Mouse (Mus musculus): ENCODE measurements at regions not wholly inside any gene's neighbourhood (a gene's known extent, or its start where the extent isn't known, plus 50 kb on each side); places are given as distances from the start of the nearest gene placed in this dataset.
"Not testable (repeated sequence)": the region's sequence is repeated elsewhere in the genome, so short reads cannot be mapped to it uniquely, and the experiment has no call there.

GRCm38 (mm10) chr11:22584488-22585158 lies 72.7 kb downstream of the Tmem17 start:
- in situ Hi-C loops (cut with MboI; ENCODE audit: low sequenced_read_pairs in 2 of 2, unreplicated experiment in 2 of 2) = no loop called here
- Histone ChIP-seq H3K9ac (ENCODE audit: insufficient read depth, low read depth, low read length, poor library complexity, severe bottlenecking) (no peak overlapping the region), H3K27ac (ENCODE audit: insufficient read depth, low read depth, low read length, poor library complexity, severe bottlenecking) (no peak overlapping the region), H3K36me3 (ENCODE audit: control insufficient read depth, insufficient read depth, low read length, poor library complexity, severe bottlenecking) (no peaks in the 10 kb centered on the region), H3K4me1 (ENCODE audit: control insufficient read depth in 2 of 2, insufficient read depth in 2 of 2, low read length in 2 of 2, poor library complexity in 1 of 2) (peaks cover 0 to 16% of the 10 kb centered on the region in 2 experiments; a peak in 3 of 4 replicates), H3K4me3 (ENCODE audit: insufficient read depth in 1 of 2, low read depth in 1 of 2, low read length in 2 of 2, poor library complexity in 1 of 2, severe bottlenecking in 1 of 2) (no peak overlapping the region), H3K9me3 (ENCODE audit: control insufficient read depth, insufficient read depth, low read depth, low read length) (peaks cover 12% of the 10 kb centered on the region)
- TF ChIP-seq ZC3H11A (IDR thresholded peaks at IDR 0.05; ENCODE audit: borderline replicate concordance, low read depth, low read length) = no peak
- TF ChIP-seq MAFK (IDR thresholded peaks at IDR 0.05; ENCODE audit: insufficient read depth, low read depth, low read length) = no peak
- no peak for TF ChIP-seq HCFC1 (IDR thresholded peaks at IDR 0.05; ENCODE audit: borderline replicate concordance, insufficient read depth, low read length)
- no peak for TF ChIP-seq CHD2 (IDR thresholded peaks at IDR 0.05; ENCODE audit: low read depth, low read length)
- TF ChIP-seq ZNF384 (IDR thresholded peaks at IDR 0.05; ENCODE audit: low read depth, low read length) = no peak
- DNase-seq (ENCODE audit: low read depth, low spot score) = no peak

DNA sequence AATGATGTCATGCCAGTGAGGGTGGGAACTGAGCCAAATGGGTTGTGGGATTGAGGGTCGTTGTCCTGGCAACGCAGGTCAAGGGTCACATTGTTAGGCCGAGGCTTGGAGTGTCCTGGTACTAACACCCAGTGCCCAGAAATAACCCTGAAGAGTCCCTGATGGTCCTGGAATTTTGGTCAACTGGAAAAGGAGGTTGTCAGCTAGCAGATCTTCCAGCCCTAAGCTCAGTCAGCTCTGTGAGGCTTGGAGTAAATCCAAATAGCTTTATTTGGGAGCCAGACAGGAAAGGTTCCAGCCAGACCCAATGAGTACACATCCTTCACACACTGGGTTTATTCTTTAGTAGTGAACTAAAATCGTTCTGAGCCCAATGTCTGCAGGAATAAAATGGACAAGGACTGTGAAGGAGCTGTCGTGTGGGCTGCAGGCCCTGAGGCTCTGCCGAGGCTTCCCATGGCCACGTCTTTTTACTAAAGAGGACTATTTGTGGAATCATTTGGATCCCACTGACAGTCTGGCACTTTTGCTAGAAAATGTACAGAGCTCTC lies 75.9 kb downstream of the Tmem17 start:
- peaks cover 12% of the 10 kb centered on the region for H3K9me3 ChIP-seq (ENCODE audit: control insufficient read depth, insufficient read depth, low read depth, low read length)
- H3K9ac ChIP-seq (ENCODE audit: insufficient read depth, low read depth, low read length, poor library complexity, severe bottlenecking) = no peak overlapping the region
- no peak overlapping the region for H3K4me3 ChIP-seq (ENCODE audit: insufficient read depth in 1 of 2, low read depth in 1 of 2, low read length in 2 of 2, poor library complexity in 1 of 2, severe bottlenecking in 1 of 2)
- no peak for DNase-seq (ENCODE audit: low read depth, low spot score)
- in situ Hi-C loops (cut with MboI; ENCODE audit: low sequenced_read_pairs in 2 of 2, unreplicated experiment in 2 of 2) = no loop called here
- TF ChIP-seq ZNF384 (IDR thresholded peaks at IDR 0.05; ENCODE audit: low read depth, low read length) = no peak
- H3K36me3 ChIP-seq (ENCODE audit: control insufficient read depth, insufficient read depth, low read length, poor library complexity, severe bottlenecking) = no peaks in the 10 kb centered on the region
- H3K27ac ChIP-seq (ENCODE audit: insufficient read depth, low read depth, low read length, poor library complexity, severe bottlenecking) = no peak overlapping the region
- peaks cover 0 to 19% of the 10 kb centered on the region in 2 experiments; a peak in 3 of 4 replicates for H3K4me1 ChIP-seq (ENCODE audit: control insufficient read depth in 2 of 2, insufficient read depth in 2 of 2, low read length in 2 of 2, poor library complexity in 1 of 2)

GRCm38 (mm10) chr11:22588546-22588945 lies 76.7 kb downstream of the Tmem17 start:
- H3K27ac ChIP-seq (ENCODE audit: insufficient read depth, low read depth, low read length, poor library complexity, severe bottlenecking) = no peak overlapping the region
- no peak for DNase-seq (ENCODE audit: low read depth, low spot score)
- no peak overlapping the region for H3K4me3 ChIP-seq (ENCODE audit: insufficient read depth in 1 of 2, low read depth in 1 of 2, low read length in 2 of 2, poor library complexity in 1 of 2, severe bottlenecking in 1 of 2)
- no peak for TF ChIP-seq ZC3H11A (IDR thresholded peaks at IDR 0.05; ENCODE audit: borderline replicate concordance, low read depth, low read length)
- TF ChIP-seq CHD2 (IDR thresholded peaks at IDR 0.05; ENCODE audit: low read depth, low read length) = no peak
- TF ChIP-seq HCFC1 (IDR thresholded peaks at IDR 0.05; ENCODE audit: borderline replicate concordance, insufficient read depth, low read length) = no peak
- TF ChIP-seq ZNF384 (IDR thresholded peaks at IDR 0.05; ENCODE audit: low read depth, low read length) = no peak
- no peak overlapping the region for H3K9ac ChIP-seq (ENCODE audit: insufficient read depth, low read depth, low read length, poor library complexity, severe bottlenecking)
- no peaks in the 10 kb centered on the region for H3K36me3 ChIP-seq (ENCODE audit: control insufficient read depth, insufficient read depth, low read length, poor library complexity, severe bottlenecking)
- H3K9me3 ChIP-seq (ENCODE audit: control insufficient read depth, insufficient read depth, low read depth, low read length) = peaks cover 5% of the 10 kb centered on the region
- in situ Hi-C loops (cut with MboI; ENCODE audit: low sequenced_read_pairs in 2 of 2, unreplicated experiment in 2 of 2) = no loop called here
- peaks cover 0 to 19% of the 10 kb centered on the region in 2 experiments; a peak in 3 of 4 replicates for H3K4me1 ChIP-seq (ENCODE audit: control insufficient read depth in 2 of 2, insufficient read depth in 2 of 2, low read length in 2 of 2, poor library complexity in 1 of 2)

DNA sequence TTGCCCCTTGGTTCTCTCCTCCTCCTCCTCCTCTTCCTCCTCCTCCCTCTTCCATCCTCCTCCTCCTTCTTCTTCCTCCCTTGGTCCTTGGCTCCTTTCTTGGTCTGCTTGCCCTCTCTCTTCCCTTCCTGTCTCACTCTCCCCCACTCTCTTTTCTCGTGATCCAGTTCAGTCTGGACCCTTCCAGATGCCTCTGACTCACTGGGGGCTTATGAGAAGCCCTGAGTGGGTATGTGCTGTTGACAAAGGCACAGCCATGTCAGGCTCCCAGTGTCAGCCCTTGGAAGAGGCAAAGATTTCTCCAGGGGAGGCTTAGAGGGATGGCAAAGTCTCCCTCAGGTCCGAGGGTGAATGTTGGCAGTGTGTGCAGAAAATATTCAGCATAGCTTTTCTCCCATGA lies 78.0 kb downstream of the Tmem17 start:
- in situ Hi-C loops (cut with MboI; ENCODE audit: low sequenced_read_pairs in 2 of 2, unreplicated experiment in 2 of 2) = no loop called here
- no peaks in the 10 kb centered on the region for H3K36me3 ChIP-seq (ENCODE audit: control insufficient read depth, insufficient read depth, low read length, poor library complexity, severe bottlenecking)
- TF ChIP-seq ZC3H11A (IDR thresholded peaks at IDR 0.05; ENCODE audit: borderline replicate concordance, low read depth, low read length) = no peak
- TF ChIP-seq CHD2 (IDR thresholded peaks at IDR 0.05; ENCODE audit: low read depth, low read length) = no peak
- TF ChIP-seq HCFC1 (IDR thresholded peaks at IDR 0.05; ENCODE audit: borderline replicate concordance, insufficient read depth, low read length) = no peak
- TF ChIP-seq ZNF384 (IDR thresholded peaks at IDR 0.05; ENCODE audit: low read depth, low read length) = no peak
- TF ChIP-seq MAFK (IDR thresholded peaks at IDR 0.05; ENCODE audit: insufficient read depth, low read depth, low read length) = no peak
- no peak for DNase-seq (ENCODE audit: low read depth, low spot score)
- H3K27ac ChIP-seq (ENCODE audit: insufficient read depth, low read depth, low read length, poor library complexity, severe bottlenecking) = no peak overlapping the region
- no peak overlapping the region for H3K9ac ChIP-seq (ENCODE audit: insufficient read depth, low read depth, low read length, poor library complexity, severe bottlenecking)
- peaks cover 0 to 19% of the 10 kb centered on the region in 2 experiments; a peak in 3 of 4 replicates for H3K4me1 ChIP-seq (ENCODE audit: control insufficient read depth in 2 of 2, insufficient read depth in 2 of 2, low read length in 2 of 2, poor library complexity in 1 of 2)
- H3K4me3 ChIP-seq (ENCODE audit: insufficient read depth in 1 of 2, low read depth in 1 of 2, low read length in 2 of 2, poor library complexity in 1 of 2, severe bottlenecking in 1 of 2) = no peak overlapping the region
- no peaks in the 10 kb centered on the region for H3K9me3 ChIP-seq (ENCODE audit: control insufficient read depth, insufficient read depth, low read depth, low read length)

- in situ Hi-C loops (cut with MboI; ENCODE audit: low sequenced_read_pairs in 2 of 2, unreplicated experiment in 2 of 2) = not testable (repeated sequence)
These were observed 79.2 kb downstream of the Tmem17 start for GRCm38 (mm10) chr11:22591050-22591449.

More at GRCm38 (mm10) chr11:22591050-22591449, 79.2 kb downstream of the Tmem17 start:
- H3K36me3 ChIP-seq (ENCODE audit: control insufficient read depth, insufficient read depth, low read length, poor library complexity, severe bottlenecking); H3K4me3 ChIP-seq (ENCODE audit: insufficient read depth in 1 of 2, low read depth in 1 of 2, low read length in 2 of 2, poor library complexity in 1 of 2, severe bottlenecking in 1 of 2); H3K9me3 ChIP-seq (ENCODE audit: control insufficient read depth, insufficient read depth, low read depth, low read length); H3K27ac ChIP-seq (ENCODE audit: insufficient read depth, low read depth, low read length, poor library complexity, severe bottlenecking); H3K9ac ChIP-seq (ENCODE audit: insufficient read depth, low read depth, low read length, poor library complexity, severe bottlenecking); DNase-seq (ENCODE audit: low read depth, low spot score): not testable (repeated sequence)
- H3K4me1 ChIP-seq (ENCODE audit: control insufficient read depth in 2 of 2, insufficient read depth in 2 of 2, low read length in 2 of 2, poor library complexity in 1 of 2) = peaks cover 0 to 19% of the 10 kb centered on the region in 2 experiments; a peak in 3 of 4 replicates

Data from ES-E14 (cell line).